Mouse (Mus musculus): ENCODE measurements at regions not wholly inside any gene's neighbourhood (a gene's known extent, or its start where the extent isn't known, plus 50 kb on each side); places are given as distances from the start of the nearest gene placed in this dataset.

DNA sequence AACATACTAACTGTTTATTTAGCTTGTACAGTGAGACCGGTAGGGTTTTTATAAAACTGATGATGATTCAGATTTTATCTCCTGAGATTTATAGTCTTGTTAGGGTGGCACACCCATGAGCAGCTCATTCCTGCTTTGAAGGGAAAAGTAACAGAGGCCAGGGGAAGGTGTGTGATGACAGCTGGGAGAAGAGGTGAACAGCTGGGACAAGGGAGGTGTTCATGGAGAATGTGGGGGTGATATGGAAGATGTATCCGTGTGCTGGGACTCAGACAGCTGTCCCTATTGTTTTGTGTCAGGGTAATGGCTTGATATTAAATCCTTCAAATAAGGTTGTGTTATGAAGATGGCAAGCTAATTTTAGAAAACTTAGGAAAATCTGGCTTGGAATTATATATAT, 2238.4 kb upstream of the Gm7489 start:
- TF ChIP-seq EP300 (IDR thresholded peaks at IDR 0.05): no peak
- TF ChIP-seq CTCF (IDR thresholded peaks at IDR 0.05): no peak

All from lung, postnatal 0 days (tissue).